Mouse (Mus musculus) cortical plate, adult 2 months (tissue): Measurements from ENCODE around the gene Mroh3. TPM values are rescaled to one million over a fixed set of nuclear protein-coding genes. Genes with fewer than 3 reads are reported as not detected.

ENCODE experiments used
- H3K27ac ChIP-seq: fragments of 200-500 bp; 2 replicates; pipeline ENCODE4 v1.5.1; 2012; ENCODE audit warnings: low read length, control low read depth, inconsistent platforms; ENCODE audit not compliant: insufficient read depth
- H3K4me1 ChIP-seq: fragments of 200-500 bp; 2 replicates; pipeline ENCODE4 v1.6.1; 2011; ENCODE audit warnings: low read length; ENCODE audit not compliant: control insufficient read depth, insufficient read depth
- H3K4me3 ChIP-seq: fragments of 200-500 bp; 2 replicates; pipeline ENCODE4 v1.5.1; 2011; ENCODE audit warnings: mild to moderate bottlenecking, low read length, control low read depth; ENCODE audit not compliant: insufficient read depth
- CTCF ChIP-seq: fragments of 200-500 bp; IDR thresholded peaks from 2 replicates; pipeline ENCODE4 v1.5.1; 2011; ENCODE audit warnings: mild to moderate bottlenecking, control low read depth, low read length; ENCODE audit not compliant: insufficient read depth; ENCODE audit errors: extremely low read depth
- POLR2A ChIP-seq: fragments of 200-500 bp; IDR thresholded peaks from 2 replicates; pipeline ENCODE4 v1.6.1; 2011; ENCODE audit warnings: mild to moderate bottlenecking, low read length, control low read depth; ENCODE audit not compliant: insufficient read depth; ENCODE audit errors: extremely low read depth
- polyA plus RNA-seq: library from polyadenylated mRNA; depleted of rRNA; stranded (reverse); fragments of >200 nt; gene quantifications from 2 replicates; pipeline ENCODE4 v1.2.3, GENCODE M21; 2012; rRNA removed

Gene Mroh3
- polyA plus RNA-seq, 1 experiment: 1.6 TPM

GRCm38 (mm10) chr1:136132386-136133201, 80.0 kb downstream of the Mroh3 start:
- H3K4me1 ChIP-seq: peaks cover 20% of the 10 kb centered on the region
- peak overlapping the region; percentile 93 for H3K27ac ChIP-seq
- H3K4me3 ChIP-seq: peak overlapping the region; percentile 58
- TF ChIP-seq CTCF: no peak
- no peak for TF ChIP-seq POLR2A

Other genes with a start within 250 kb of the Mroh3 start
- 28.8 and 34.2 TPM in 2 replicates for gene Igfn1, start 206.5 kb downstream of the Mroh3 start, polyA plus RNA-seq
- gene Tmem9, start 204.7 kb downstream of the Mroh3 start, polyA plus RNA-seq: 101 TPM in 2 replicates
- 2.0 TPM in 2 replicates for gene Ascl5, start 162.0 kb downstream of the Mroh3 start, polyA plus RNA-seq
- gene Cacna1s, start 160.1 kb downstream of the Mroh3 start, polyA plus RNA-seq: 0.89 and 0.98 TPM in 2 replicates
- 42.5 and 44.4 TPM in 2 replicates for gene Kif21b, start 81.4 kb downstream of the Mroh3 start, polyA plus RNA-seq
- gene Inava, start 21.4 kb upstream of the Mroh3 start, polyA plus RNA-seq: 3.3 TPM in 2 replicates
- gene Gpr25, start 48.0 kb upstream of the Mroh3 start, polyA plus RNA-seq: 6.5 and 9.7 TPM in 2 replicates
- 53.2 and 53.9 TPM in 2 replicates for gene Camsap2, start 133.3 kb upstream of the Mroh3 start, polyA plus RNA-seq
- gene Ddx59, start 202.4 kb upstream of the Mroh3 start, polyA plus RNA-seq: 6.3 and 7.0 TPM in 2 replicates